Comparison of ENCODE assay signal across 9 mouse cellular contexts in the genomic region with DNA sequence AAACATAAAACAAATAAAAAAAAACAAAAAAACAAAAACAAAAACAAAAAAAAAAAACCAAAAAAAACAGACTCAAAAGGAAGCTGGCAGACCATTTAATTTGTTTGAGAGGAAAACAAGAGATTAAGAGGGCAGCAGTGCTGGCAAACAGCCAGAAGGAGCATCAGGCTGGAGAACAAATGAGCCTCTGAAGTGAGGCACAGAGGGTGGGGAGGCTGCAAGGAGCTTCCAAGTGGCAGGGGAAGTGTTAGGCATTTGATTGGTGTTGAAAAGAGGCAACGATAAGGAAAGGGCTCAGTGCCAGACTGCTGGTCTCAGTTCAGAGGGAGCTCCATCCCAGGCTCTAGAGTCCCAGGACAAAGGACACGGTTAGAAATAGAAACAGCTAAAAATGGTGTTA. TPM values are rescaled to one million over a fixed set of nuclear protein-coding genes. Genes with fewer than 3 reads are reported as not detected.
DNase-seq lines count a peak whose midpoint lies in the region; ATAC-seq and TF ChIP-seq lines count a peak whose summit lies in the region.
"Had no signal": no experiment of that assay in that cellular context is flagged by ENCODE, and none has a peak within 500 bp of the region (broad histone marks: within the 10 kb centered on the region; RNA-seq: fewer than 3 reads in every experiment).

No protein-coding gene starts in this region.

- ATAC-seq in liver, postnatal 0 days: no peak
- no peak for ATAC-seq in erythroblast, adult 5-6 weeks (replicated peaks; ENCODE audit: low FRiP score, poor library complexity, severe bottlenecking)

- H3K4me1 ChIP-seq in heart, embryonic 10.5 days: peaks cover 23% of the 10 kb centered on the region
- no peaks in the 10 kb centered on the region for H3K4me1 ChIP-seq in liver, postnatal 0 days (ENCODE audit: insufficient read depth)

- H3K4me3 ChIP-seq in heart, embryonic 10.5 days: no peak overlapping the region
- H3K4me3 ChIP-seq in liver, postnatal 0 days (ENCODE audit: low read depth, low read length): no peak overlapping the region

- WGBS in heart, embryonic 10.5 days: 5% methylated on average over 2 of the region's 2 CpGs
- 12% methylated on average over 2 of the region's 2 CpGs for WGBS in liver, postnatal 0 days (ENCODE audit: insufficient replicate concordance)

- no peaks in the 10 kb centered on the region for H3K9me3 ChIP-seq in heart, embryonic 10.5 days
- no peaks in the 10 kb centered on the region for H3K9me3 ChIP-seq in liver, postnatal 0 days (ENCODE audit: low read length)

- peak; percentile 61 to 80 for DNase-seq in adrenal gland, adult (ENCODE audit: inconsistent age in 2 of 2, low spot score in 1 of 2)
- no peak for DNase-seq in adrenal gland, postnatal 4 days (ENCODE audit: low spot score in 2 of 2)
- peak; percentile 72 for DNase-seq in ovary, adult 18-20 months (ENCODE audit: low spot score)
- DNase-seq in ovary, postnatal 10 days (ENCODE audit: low spot score): no peak
- DNase-seq in heart, embryonic 10.5 days (ENCODE audit: low spot score): peak; percentile 92
- peak; percentile 28 for DNase-seq in liver, postnatal 0 days
- no peak for DNase-seq in urinary bladder, postnatal 10 days (ENCODE audit: low spot score)

- TF ChIP-seq CTCF in liver, postnatal 0 days (IDR thresholded peaks at IDR 0.05; ENCODE audit: low read depth): no peak

- no peak overlapping the region for H3K4me2 ChIP-seq in liver, postnatal 0 days (ENCODE audit: low read depth, low read length)

- TF ChIP-seq EP300 in liver, postnatal 0 days (IDR thresholded peaks at IDR 0.05; ENCODE audit: low read depth): no peak

- no peaks in the 10 kb centered on the region for H3K36me3 ChIP-seq in heart, embryonic 10.5 days
- no peaks in the 10 kb centered on the region for H3K36me3 ChIP-seq in liver, postnatal 0 days (replicated peaks; ENCODE audit: insufficient read depth, low read length)

- H3K27me3 ChIP-seq in heart, embryonic 10.5 days (ENCODE audit: insufficient read depth, poor library complexity, severe bottlenecking): no peaks in the 10 kb centered on the region
- H3K27me3 ChIP-seq in liver, postnatal 0 days (ENCODE audit: insufficient read depth, low read length): no peaks in the 10 kb centered on the region

- H3K9ac ChIP-seq in liver, postnatal 0 days (replicated peaks): no peak overlapping the region

- no peak overlapping the region for H3K27ac ChIP-seq in heart, embryonic 10.5 days
- no peak overlapping the region for H3K27ac ChIP-seq in liver, postnatal 0 days (ENCODE audit: low read depth)

RNA-seq across cellular contexts. Expression of gene Tex19.2, which starts 8.5 kb away (rescaled TPM):
- total RNA-seq in adrenal gland, postnatal 4 days (2021): not detected
- polyA plus RNA-seq in heart, embryonic 10.5 days (2016; fragmentation: Nextera tagmentation; extraction: Ambion mirVana): not detected in 2 replicates
- polyA plus RNA-seq in liver, postnatal 0 days (2015; fragmentation: Nextera tagmentation; extraction: Ambion mirVana): 0.05 TPM in 1 of 2 replicates, not detected in the other
- not detected in 2 replicates for total RNA-seq in erythroblast, adult 5-6 weeks (2015; ENCODE audit: low replicate concordance)
- total RNA-seq in erythroblast, adult 5-6 weeks (2017; ENCODE audit: low replicate concordance): not detected in 2 replicates
- polyA plus RNA-seq: limb, embryonic 11.5 days had no signal

RNA-seq across cellular contexts. Expression of gene Sectm1a, which starts 29.0 kb away (rescaled TPM):
- total RNA-seq in adrenal gland, postnatal 4 days (2021): under 1 TPM in 1 of 2 experiments, not detected in 1; 0.22 TPM
- not detected in 2 replicates for polyA plus RNA-seq in heart, embryonic 10.5 days (2016; fragmentation: Nextera tagmentation; extraction: Ambion mirVana)
- 1.7 and 2.0 TPM in 2 replicates for polyA plus RNA-seq in liver, postnatal 0 days (2015; fragmentation: Nextera tagmentation; extraction: Ambion mirVana)
- total RNA-seq in erythroblast, adult 5-6 weeks (2015; ENCODE audit: low replicate concordance): not detected in 2 replicates
- not detected in 2 replicates for total RNA-seq in erythroblast, adult 5-6 weeks (2017; ENCODE audit: low replicate concordance)
- polyA plus RNA-seq: limb, embryonic 11.5 days had no signal

RNA-seq across cellular contexts. Expression of gene Tex19.1, which starts 36.0 kb away (rescaled TPM):
- total RNA-seq in adrenal gland, postnatal 4 days (2021): not detected
- 0.10 and 0.14 TPM in 2 replicates for polyA plus RNA-seq in heart, embryonic 10.5 days (2016; fragmentation: Nextera tagmentation; extraction: Ambion mirVana)
- not detected in 2 replicates for polyA plus RNA-seq in liver, postnatal 0 days (2015; fragmentation: Nextera tagmentation; extraction: Ambion mirVana)
- total RNA-seq in erythroblast, adult 5-6 weeks (2015; ENCODE audit: low replicate concordance): not detected in 2 replicates
- not detected in 2 replicates for total RNA-seq in erythroblast, adult 5-6 weeks (2017; ENCODE audit: low replicate concordance)

RNA-seq across cellular contexts. Expression of gene Sectm1b, which starts 46.6 kb away (rescaled TPM):
- total RNA-seq in adrenal gland, postnatal 4 days (2021): under 1 TPM; 0.48 TPM
- not detected in 2 replicates for polyA plus RNA-seq in heart, embryonic 10.5 days (2016; fragmentation: Nextera tagmentation; extraction: Ambion mirVana)
- polyA plus RNA-seq in liver, postnatal 0 days (2015; fragmentation: Nextera tagmentation; extraction: Ambion mirVana): 0.05 and 0.23 TPM in 2 replicates
- total RNA-seq in erythroblast, adult 5-6 weeks (2015; ENCODE audit: low replicate concordance): not detected in 2 replicates
- total RNA-seq in erythroblast, adult 5-6 weeks (2017; ENCODE audit: low replicate concordance): not detected in 2 replicates
- polyA plus RNA-seq: limb, embryonic 11.5 days had no signal

RNA-seq across cellular contexts. Expression of gene Uts2r, which starts 50.1 kb away (rescaled TPM):
- total RNA-seq in adrenal gland, postnatal 4 days (2021): not detected
- polyA plus RNA-seq in heart, embryonic 10.5 days (2016; fragmentation: Nextera tagmentation; extraction: Ambion mirVana): 0.08 TPM in 1 of 2 replicates, not detected in the other
- polyA plus RNA-seq in liver, postnatal 0 days (2015; fragmentation: Nextera tagmentation; extraction: Ambion mirVana): not detected in 2 replicates
- total RNA-seq in erythroblast, adult 5-6 weeks (2015; ENCODE audit: low replicate concordance): not detected in 2 replicates
- not detected in 2 replicates for total RNA-seq in erythroblast, adult 5-6 weeks (2017; ENCODE audit: low replicate concordance)
- polyA plus RNA-seq: limb, embryonic 11.5 days had no signal

Comparison
In these comparisons a context has a peak if more than half of its experiments do, and no peak if none do; other contexts are left out.
1. DNase-seq: peak in adrenal gland, adult (2 of 2), ovary, adult 18-20 months (single experiment), heart, embryonic 10.5 days (single experiment) and liver, postnatal 0 days (single experiment); none in adrenal gland, postnatal 4 days (0 of 2), ovary, postnatal 10 days (single experiment) and urinary bladder, postnatal 10 days (single experiment).